Mouse (Mus musculus): ENCODE data around the gene Mdfi. TPM values are rescaled to one million over a fixed set of nuclear protein-coding genes. Genes with fewer than 3 reads are reported as not detected.
A peak's percentile ranks its signal among the peaks of the same experiment; 100 is the strongest.

Mdfi gene
- polyA plus RNA-seq, 1 experiment: 2.1 TPM

- H3K4me3 ChIP-seq (ENCODE audit: insufficient read depth, low read length): no peak overlapping the region
- H3K27ac ChIP-seq (ENCODE audit: insufficient read depth, low read length): no peak overlapping the region
- TF ChIP-seq POLR2A (IDR thresholded peaks at IDR 0.05; ENCODE audit: extremely low read depth, insufficient read depth, low read length) (no peak), CTCF (IDR thresholded peaks at IDR 0.05; ENCODE audit: extremely low read depth, insufficient read depth, low read length) (peak; percentile 93)
- no peaks in the 10 kb centered on the region for H3K4me1 ChIP-seq (ENCODE audit: control insufficient read depth, insufficient read depth, low read length)
Measured at GRCm38 (mm10) chr17:47792098-47792863, 42.2 kb downstream of the Mdfi start.

GRCm38 (mm10) chr17:47788996-47789395 lies 45.5 kb downstream of the Mdfi start:
- H3K4me3 ChIP-seq (ENCODE audit: insufficient read depth, low read length): no peak overlapping the region
- H3K27ac ChIP-seq (ENCODE audit: insufficient read depth, low read length): no peak overlapping the region
- no peaks in the 10 kb centered on the region for H3K4me1 ChIP-seq (ENCODE audit: control insufficient read depth, insufficient read depth, low read length)
- no peak for TF ChIP-seq CTCF (IDR thresholded peaks at IDR 0.05; ENCODE audit: extremely low read depth, insufficient read depth, low read length)
- TF ChIP-seq POLR2A (IDR thresholded peaks at IDR 0.05; ENCODE audit: extremely low read depth, insufficient read depth, low read length): no peak

GRCm38 (mm10) chr17:47788306-47788705 lies 46.2 kb downstream of the Mdfi start:
- no peak overlapping the region for H3K27ac ChIP-seq (ENCODE audit: insufficient read depth, low read length)
- TF ChIP-seq CTCF (IDR thresholded peaks at IDR 0.05; ENCODE audit: extremely low read depth, insufficient read depth, low read length): no peak
- no peak for TF ChIP-seq POLR2A (IDR thresholded peaks at IDR 0.05; ENCODE audit: extremely low read depth, insufficient read depth, low read length)
- no peaks in the 10 kb centered on the region for H3K4me1 ChIP-seq (ENCODE audit: control insufficient read depth, insufficient read depth, low read length)
- H3K4me3 ChIP-seq (ENCODE audit: insufficient read depth, low read length): no peak overlapping the region

GRCm38 (mm10) chr17:47787632-47788031 lies 46.9 kb downstream of the Mdfi start:
- TF ChIP-seq POLR2A (IDR thresholded peaks at IDR 0.05; ENCODE audit: extremely low read depth, insufficient read depth, low read length) (no peak), CTCF (IDR thresholded peaks at IDR 0.05; ENCODE audit: extremely low read depth, insufficient read depth, low read length) (no peak)
- Histone ChIP-seq H3K4me3 (ENCODE audit: insufficient read depth, low read length) (no peak overlapping the region), H3K4me1 (ENCODE audit: control insufficient read depth, insufficient read depth, low read length) (no peaks in the 10 kb centered on the region), H3K27ac (ENCODE audit: insufficient read depth, low read length) (no peak overlapping the region)

GRCm38 (mm10) chr17:47784411-47784810 lies 50.1 kb downstream of the Mdfi start:
- TF ChIP-seq CTCF (IDR thresholded peaks at IDR 0.05; ENCODE audit: extremely low read depth, insufficient read depth, low read length) (no peak), POLR2A (IDR thresholded peaks at IDR 0.05; ENCODE audit: extremely low read depth, insufficient read depth, low read length) (no peak)
- Histone ChIP-seq H3K4me1 (ENCODE audit: control insufficient read depth, insufficient read depth, low read length) (0 out of 2 replicates have a peak, but pooled peaks cover 2% of the 10 kb centered on the region), H3K27ac (ENCODE audit: insufficient read depth, low read length) (no peak overlapping the region), H3K4me3 (ENCODE audit: insufficient read depth, low read length) (no peak overlapping the region)

GRCm38 (mm10) chr17:47783445-47784223 lies 50.9 kb downstream of the Mdfi start:
- Histone ChIP-seq H3K27ac (ENCODE audit: insufficient read depth, low read length) (0 out of 2 replicates have a peak overlapping the region, but pooled peaks have one; percentile 40), H3K4me3 (ENCODE audit: insufficient read depth, low read length) (no peak overlapping the region), H3K4me1 (ENCODE audit: control insufficient read depth, insufficient read depth, low read length) (0 out of 2 replicates have a peak, but pooled peaks cover 2% of the 10 kb centered on the region)
- TF ChIP-seq POLR2A (IDR thresholded peaks at IDR 0.05; ENCODE audit: extremely low read depth, insufficient read depth, low read length) (no peak), CTCF (IDR thresholded peaks at IDR 0.05; ENCODE audit: extremely low read depth, insufficient read depth, low read length) (no peak)

DNA sequence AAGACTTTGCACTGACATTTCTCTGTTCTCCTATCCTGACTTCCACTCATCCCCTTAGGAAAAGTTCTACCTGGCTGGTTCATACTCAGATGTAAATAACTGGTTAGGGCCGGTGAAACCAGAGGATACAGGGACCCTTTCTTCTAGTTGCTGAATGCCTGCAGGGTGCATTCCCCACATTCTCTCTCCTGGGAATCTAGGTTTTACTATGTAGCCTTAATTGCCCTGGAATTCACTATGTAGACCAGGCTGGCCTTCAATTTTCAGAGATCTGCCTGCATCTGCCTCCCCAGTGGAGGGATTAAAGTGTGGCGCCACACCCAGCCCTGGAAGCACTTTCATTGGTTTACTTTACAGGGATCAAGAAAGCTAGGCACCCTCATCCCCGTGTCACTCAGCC lies 52.0 kb downstream of the Mdfi start:
- no peak overlapping the region for H3K4me3 ChIP-seq (ENCODE audit: insufficient read depth, low read length)
- no peak overlapping the region for H3K27ac ChIP-seq (ENCODE audit: insufficient read depth, low read length)
- TF ChIP-seq CTCF (IDR thresholded peaks at IDR 0.05; ENCODE audit: extremely low read depth, insufficient read depth, low read length) (no peak), POLR2A (IDR thresholded peaks at IDR 0.05; ENCODE audit: extremely low read depth, insufficient read depth, low read length) (no peak)
- 0 out of 2 replicates have a peak, but pooled peaks cover 2% of the 10 kb centered on the region for H3K4me1 ChIP-seq (ENCODE audit: control insufficient read depth, insufficient read depth, low read length)

- H3K4me1 ChIP-seq (ENCODE audit: control insufficient read depth, insufficient read depth, low read length): 0 out of 2 replicates have a peak, but pooled peaks cover 2% of the 10 kb centered on the region
- no peak overlapping the region for H3K4me3 ChIP-seq (ENCODE audit: insufficient read depth, low read length)
- TF ChIP-seq POLR2A (IDR thresholded peaks at IDR 0.05; ENCODE audit: extremely low read depth, insufficient read depth, low read length) (no peak), CTCF (IDR thresholded peaks at IDR 0.05; ENCODE audit: extremely low read depth, insufficient read depth, low read length) (no peak)
- no peak overlapping the region for H3K27ac ChIP-seq (ENCODE audit: insufficient read depth, low read length)
Measured at GRCm38 (mm10) chr17:47780470-47780869, 54.0 kb downstream of the Mdfi start.

- 0 out of 2 replicates have a peak, but pooled peaks cover 2% of the 10 kb centered on the region for H3K4me1 ChIP-seq (ENCODE audit: control insufficient read depth, insufficient read depth, low read length)
- TF ChIP-seq POLR2A (IDR thresholded peaks at IDR 0.05; ENCODE audit: extremely low read depth, insufficient read depth, low read length) (no peak), CTCF (IDR thresholded peaks at IDR 0.05; ENCODE audit: extremely low read depth, insufficient read depth, low read length) (no peak)
Measured at GRCm38 (mm10) chr17:47777141-47777540, 57.4 kb downstream of the Mdfi start.

More at GRCm38 (mm10) chr17:47777141-47777540, 57.4 kb downstream of the Mdfi start:
- Histone ChIP-seq H3K27ac (ENCODE audit: insufficient read depth, low read length) (no peak overlapping the region), H3K4me3 (ENCODE audit: insufficient read depth, low read length) (no peak overlapping the region)

Data from cortical plate, adult 2 months (tissue).